Mouse (Mus musculus) ES-Bruce4 (cell line): ENCODE results near the gene Krt28. TPM values are rescaled to one million over a fixed set of nuclear protein-coding genes. Genes with fewer than 3 reads are reported as not detected.

Source experiments
- H3K27ac ChIP-seq: 2 replicates; pipeline ENCODE4 v1.5.1; 2012; ENCODE audit warnings: low read length, inconsistent platforms; ENCODE audit not compliant: insufficient read depth
- H3K27me3 ChIP-seq: 2 replicates; pipeline ENCODE4 v1.6.1; 2012; ENCODE audit warnings: mild to moderate bottlenecking, low read length, inconsistent platforms; ENCODE audit not compliant: control insufficient read depth, poor library complexity, insufficient read depth, severe bottlenecking
- H3K36me3 ChIP-seq: 2 replicates; pipeline ENCODE4 v1.6.1; 2012; ENCODE audit warnings: inconsistent platforms, mild to moderate bottlenecking, low read length, moderate library complexity; ENCODE audit not compliant: control insufficient read depth, poor library complexity, insufficient read depth, severe bottlenecking
- H3K4me1 ChIP-seq: one replicate; pipeline ENCODE4 v1.8.1; 2011; ENCODE audit warnings: low read length; ENCODE audit not compliant: control insufficient read depth, insufficient read depth
- H3K4me3 ChIP-seq: 2 replicates; pipeline ENCODE4 v1.5.1; 2011; ENCODE audit warnings: low read depth, mild to moderate bottlenecking, low read length
- H3K9ac ChIP-seq: 2 replicates; pipeline ENCODE4 v1.6.1; 2012; ENCODE audit warnings: low read depth, mild to moderate bottlenecking, inconsistent platforms; ENCODE audit not compliant: poor library complexity, severe bottlenecking
- H3K9me3 ChIP-seq: replicated peaks from 2 replicates; pipeline ENCODE4 v1.6.1; 2012; ENCODE audit warnings: mild to moderate bottlenecking, low read length, inconsistent platforms; ENCODE audit not compliant: control insufficient read depth, poor library complexity, insufficient read depth, severe bottlenecking
- CTCF ChIP-seq: IDR thresholded peaks from one replicate; pipeline ENCODE4 v1.8.1; 2011; ENCODE audit warnings: low read depth, low read length
- EP300 ChIP-seq: IDR thresholded peaks from 2 replicates; pipeline ENCODE4 v1.6.1; 2011; ENCODE audit warnings: low read depth, low read length; ENCODE audit not compliant: insufficient read depth
- POLR2A ChIP-seq: IDR thresholded peaks from one replicate; pipeline ENCODE4 v1.8.1; 2011; ENCODE audit warnings: low read length; ENCODE audit not compliant: insufficient read depth
- polyA plus RNA-seq: library from polyadenylated mRNA; stranded (reverse); fragments of >200 nt; gene quantifications from 2 replicates; pipeline ENCODE4 v1.2.4, GENCODE M21; 2011; ENCODE audit warnings: low read depth; ENCODE audit not compliant: missing spikeins, insufficient read depth, insufficient read length

Krt28 gene
- polyA plus RNA-seq, 1 experiment = not detected

GRCm38 (mm10) chr11:99361423-99361822, 13.3 kb downstream of the Krt28 start:
- no peaks in the 10 kb centered on the region for H3K36me3 ChIP-seq
- no peak for TF ChIP-seq CTCF
- no peak for TF ChIP-seq EP300
- no peak for TF ChIP-seq POLR2A
- no peak overlapping the region for H3K27ac ChIP-seq
- no peak overlapping the region for H3K9ac ChIP-seq
- no peaks in the 10 kb centered on the region for H3K4me1 ChIP-seq
- no peaks in the 10 kb centered on the region for H3K27me3 ChIP-seq
- H3K4me3 ChIP-seq = no peak overlapping the region
- no peaks in the 10 kb centered on the region for H3K9me3 ChIP-seq

GRCm38 (mm10) chr11:99351004-99351403, 23.7 kb downstream of the Krt28 start, which contains the start of gene Krt27:
Krt27 (minus strand) TSS chr11:99351104.
- H3K36me3 ChIP-seq = no peaks in the 10 kb centered on the region
- H3K4me3 ChIP-seq = no peak within 1 kb of the TSS
- no peak within 1 kb of the TSS for H3K9ac ChIP-seq
- no peaks in the 10 kb centered on the region for H3K27me3 ChIP-seq
- TF ChIP-seq CTCF = no peak
- no peak for TF ChIP-seq EP300
- no peak for TF ChIP-seq POLR2A
- no peak within 1 kb of the TSS for H3K27ac ChIP-seq
- no peaks in the 10 kb centered on the region for H3K4me1 ChIP-seq
- no peaks in the 10 kb centered on the region for H3K9me3 ChIP-seq

- TF ChIP-seq EP300 (no peak), POLR2A (no peak), CTCF (no peak)
- H3K27ac ChIP-seq = no peak overlapping the region
Measured at GRCm38 (mm10) chr11:99339299-99339847, 35.3 kb downstream of the Krt28 start.

GRCm38 (mm10) chr11:99337866-99338265, 36.8 kb downstream of the Krt28 start, which contains the start of gene Krt26:
Krt26 (minus strand) TSS chr11:99337966.
- H3K9me3 ChIP-seq = no peaks in the 10 kb centered on the region
- TF ChIP-seq EP300 (no peak), POLR2A (no peak), CTCF (no peak)

More at GRCm38 (mm10) chr11:99339299-99339847, 35.3 kb downstream of the Krt28 start:
- H3K9me3 ChIP-seq = no peaks in the 10 kb centered on the region
- no peaks in the 10 kb centered on the region for H3K27me3 ChIP-seq
- no peaks in the 10 kb centered on the region for H3K36me3 ChIP-seq
- no peak overlapping the region for H3K4me3 ChIP-seq
- no peak overlapping the region for H3K9ac ChIP-seq
- no peaks in the 10 kb centered on the region for H3K4me1 ChIP-seq

GRCm38 (mm10) chr11:99333426-99333825, 41.3 kb downstream of the Krt28 start:
- no peak overlapping the region for H3K4me3 ChIP-seq
- H3K4me1 ChIP-seq = no peaks in the 10 kb centered on the region
- no peaks in the 10 kb centered on the region for H3K27me3 ChIP-seq
- no peak overlapping the region for H3K27ac ChIP-seq
- no peaks in the 10 kb centered on the region for H3K9me3 ChIP-seq
- H3K36me3 ChIP-seq = no peaks in the 10 kb centered on the region
- TF ChIP-seq CTCF (no peak), POLR2A (no peak), EP300 (no peak)
- no peak overlapping the region for H3K9ac ChIP-seq

More at GRCm38 (mm10) chr11:99337866-99338265, 36.8 kb downstream of the Krt28 start, which contains the start of gene Krt26:
- H3K36me3 ChIP-seq = no peaks in the 10 kb centered on the region
- H3K4me1 ChIP-seq = no peaks in the 10 kb centered on the region
- no peak within 1 kb of the TSS for H3K4me3 ChIP-seq
- H3K27me3 ChIP-seq = no peaks in the 10 kb centered on the region
- H3K27ac ChIP-seq = no peak within 1 kb of the TSS
- no peak within 1 kb of the TSS for H3K9ac ChIP-seq

- Histone ChIP-seq H3K27ac (no peak overlapping the region), H3K36me3 (no peaks in the 10 kb centered on the region), H3K27me3 (no peaks in the 10 kb centered on the region), H3K9ac (no peak overlapping the region), H3K4me3 (no peak overlapping the region), H3K9me3 (no peaks in the 10 kb centered on the region), H3K4me1 (no peaks in the 10 kb centered on the region)
- no peak for TF ChIP-seq EP300
- TF ChIP-seq POLR2A = no peak
- no peak for TF ChIP-seq CTCF
Measured at GRCm38 (mm10) chr11:99329655-99330054, 45.0 kb downstream of the Krt28 start.
